Mouse (Mus musculus) lung, embryonic 14.5 days (tissue): ENCODE measurements around the gene Ankrd49. TPM values are rescaled to one million over a fixed set of nuclear protein-coding genes. Genes with fewer than 3 reads are reported as not detected.

ENCODE experiments used
- ATAC-seq: fragments of 200-750 bp; cut with Nextera tagmentation; 2 replicates; pipeline ENCODE4 v1.8.0; 2017; ENCODE audit warnings: mild to moderate bottlenecking, moderate TSS enrichment, moderate library complexity; ENCODE audit not compliant: insufficient read depth
- DNase-seq: peaks from one replicate; pipeline ENCODE4 v3.0.0-alpha.2; 2015
- H3K27ac ChIP-seq: fragments of 300-500 bp; sonication (generic); 2 replicates; pipeline ENCODE4 v1.5.1; 2014; ENCODE audit warnings: low read depth, mild to moderate bottlenecking, moderate library complexity
- H3K27me3 ChIP-seq: fragments of 300-500 bp; sonication (generic); 2 replicates; pipeline ENCODE4 v1.6.1; 2014; ENCODE audit warnings: low read length, control low read depth; ENCODE audit not compliant: insufficient read depth
- H3K36me3 ChIP-seq: fragments of 300-500 bp; sonication (generic); 2 replicates; pipeline ENCODE4 v1.6.1; 2014; ENCODE audit warnings: control low read depth; ENCODE audit not compliant: insufficient read depth
- H3K4me1 ChIP-seq: fragments of 300-500 bp; sonication (generic); 2 replicates; pipeline ENCODE4 v1.6.1; 2014; ENCODE audit warnings: antibody characterized with exemption, control low read depth; ENCODE audit not compliant: insufficient read depth
- H3K4me2 ChIP-seq: fragments of 300-500 bp; sonication (generic); 2 replicates; pipeline ENCODE4 v1.6.1; 2014; ENCODE audit warnings: mild to moderate bottlenecking
- H3K4me3 ChIP-seq: fragments of 300-500 bp; sonication (generic); 2 replicates; pipeline ENCODE4 v1.5.1; 2014; ENCODE audit warnings: low read depth, low read length
- H3K9ac ChIP-seq: fragments of 300-500 bp; sonication (generic); 2 replicates; pipeline ENCODE4 v1.6.1; 2014
- H3K9me3 ChIP-seq: fragments of 300-500 bp; sonication (generic); 2 replicates; pipeline ENCODE4 v1.6.1; 2016; ENCODE audit warnings: low read depth, low read length, control low read depth
- CTCF ChIP-seq: IDR thresholded peaks from 2 replicates; pipeline ENCODE4 v1.5.1; 2016; ENCODE audit warnings: antibody characterized with exemption, low read depth
- WGBS: fragments of 180-500 bp; shearing (Covaris S2); extraction: QIAGEN DNeasy Blood & Tissue Kit; methylation state at CpG from one replicate; pipeline ENCODE4 v1.1.7; 2014; 5-methylcytosine and 5-hydroxymethylcytosine counted together
- polyA plus RNA-seq: library from polyadenylated mRNA; unstranded; fragments of >200 nt; fragmentation: Nextera tagmentation; extraction: Ambion mirVana; gene quantifications from 2 replicates; pipeline ENCODE4 v1.2.1, GENCODE M21; 2014

Ankrd49 gene
- polyA plus RNA-seq, 1 experiment from 2014 or later = 46.8 TPM

DNA sequence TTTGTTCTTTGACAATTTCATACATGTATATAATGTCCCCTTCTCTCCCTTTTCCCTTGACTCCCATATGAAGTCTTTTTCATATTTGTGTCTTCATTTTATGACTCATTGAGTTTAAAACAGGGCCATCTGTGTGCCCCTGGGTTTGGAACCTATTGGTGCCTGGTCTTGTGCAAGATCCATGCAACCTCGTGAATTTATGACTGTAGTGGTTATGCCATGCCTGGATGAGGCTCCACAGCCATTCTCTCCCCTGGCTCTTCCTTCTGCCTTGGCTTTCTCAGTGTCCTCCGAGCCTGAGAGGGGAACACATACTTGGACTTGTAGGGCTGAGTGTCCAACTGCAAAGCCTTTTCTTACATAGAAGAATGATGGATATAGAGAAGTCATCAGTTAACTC is 21.1 kb upstream of the Ankrd49 start:
- no peak for DNase-seq
- Histone ChIP-seq H3K9me3 (no peaks in the 10 kb centered on the region), H3K36me3 (peaks cover 78% of the 10 kb centered on the region), H3K4me1 (no peaks in the 10 kb centered on the region), H3K27me3 (no peaks in the 10 kb centered on the region), H3K27ac (no peak overlapping the region), H3K4me3 (no peak overlapping the region), H3K9ac (no peak overlapping the region), H3K4me2 (no peak overlapping the region)
- ATAC-seq = no peak
- 88% methylated on average over 2 of the region's 2 CpGs for WGBS
- TF ChIP-seq CTCF = no peak

DNA sequence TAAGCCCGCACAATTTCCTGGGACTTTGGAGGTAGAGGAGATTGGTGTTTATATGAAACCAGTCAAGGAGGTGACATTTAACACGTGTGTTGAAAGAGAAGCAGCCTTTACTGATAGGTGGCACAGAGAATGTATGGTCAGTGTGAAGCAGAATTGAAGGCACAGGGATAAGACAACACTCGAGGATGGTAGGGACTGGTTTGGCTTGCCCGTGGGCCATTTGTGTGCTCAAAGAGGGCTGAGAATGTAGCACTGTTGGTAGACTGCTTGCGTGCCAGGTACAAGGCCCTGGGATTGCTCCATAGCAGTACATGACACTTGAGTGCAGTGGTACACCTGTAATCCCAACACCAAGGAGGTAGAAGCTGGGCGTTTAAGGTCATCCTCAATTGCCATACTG is 2.7 kb upstream of the Ankrd49 start:
- Histone ChIP-seq H3K9me3 (no peaks in the 10 kb centered on the region), H3K4me3 (no peak overlapping the region), H3K36me3 (peaks cover 57% of the 10 kb centered on the region), H3K27ac (no peak overlapping the region), H3K27me3 (no peaks in the 10 kb centered on the region), H3K4me2 (no peak overlapping the region), H3K4me1 (0 out of 2 replicates have a peak, but pooled peaks cover 8% of the 10 kb centered on the region), H3K9ac (no peak overlapping the region)
- no peak for DNase-seq
- TF ChIP-seq CTCF = no peak
- WGBS = 79% methylated on average over 6 of the region's 6 CpGs
- no peak for ATAC-seq

DNA sequence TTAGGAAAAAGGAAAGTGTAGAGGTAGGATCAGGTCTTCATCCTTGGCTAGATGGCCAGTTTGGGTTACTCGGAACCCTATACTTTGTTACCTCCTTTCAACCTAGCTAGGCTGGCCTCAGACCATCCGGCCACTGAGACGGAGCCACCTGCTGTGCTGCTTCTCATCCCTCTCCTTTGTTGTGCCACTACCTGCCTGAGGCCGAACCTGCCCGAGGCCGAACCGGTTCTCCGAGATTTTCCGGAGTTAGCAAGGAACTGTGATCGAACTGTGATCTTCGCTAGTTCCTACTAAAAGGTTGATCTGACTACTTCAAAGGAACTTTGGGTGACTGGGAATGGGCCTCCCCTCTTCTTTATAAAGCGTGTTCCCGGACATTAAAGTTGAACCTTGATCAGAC is 6.3 kb downstream of the Ankrd49 start:
- WGBS = 40% methylated on average over 13 of the region's 13 CpGs
- no peak for TF ChIP-seq CTCF
- no peak for ATAC-seq

DNA sequence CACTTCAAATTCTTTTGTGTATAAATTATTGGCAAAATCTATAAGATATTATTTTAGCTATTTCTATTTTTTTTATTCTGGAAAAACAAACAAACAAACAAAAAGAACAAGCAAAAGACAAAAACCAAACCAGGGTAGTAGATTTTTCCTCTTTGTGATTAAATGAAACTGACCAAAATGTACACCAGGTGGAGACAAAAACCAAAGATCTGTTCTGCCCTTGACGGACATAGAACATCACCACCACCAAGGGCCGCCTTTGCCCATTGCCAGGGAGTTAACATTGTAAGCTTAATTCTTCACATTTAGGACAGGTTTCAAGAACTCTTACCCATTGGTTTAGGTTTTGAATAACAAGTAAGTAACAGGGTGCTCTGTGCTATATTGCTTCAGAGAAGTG is 10.8 kb downstream of the Ankrd49 start:
- no peak overlapping the region for H3K9ac ChIP-seq
- H3K4me1 ChIP-seq = no peaks in the 10 kb centered on the region
- no peak for ATAC-seq
- peak; percentile 47 for DNase-seq
- WGBS = 36% methylated on average over 2 of the region's 2 CpGs
- TF ChIP-seq CTCF = peak; percentile 34; the same call in 1 of the 2 replicates
- H3K27ac ChIP-seq = no peak overlapping the region
- no peaks in the 10 kb centered on the region for H3K27me3 ChIP-seq
- H3K36me3 ChIP-seq = no peaks in the 10 kb centered on the region
- H3K4me2 ChIP-seq = no peak overlapping the region
- no peak overlapping the region for H3K4me3 ChIP-seq
- no peaks in the 10 kb centered on the region for H3K9me3 ChIP-seq

More for the DNA sequence above, 6.3 kb downstream of the Ankrd49 start:
- Histone ChIP-seq H3K4me1 (no peaks in the 10 kb centered on the region), H3K36me3 (peaks cover 30% of the 10 kb centered on the region), H3K4me3 (no peak overlapping the region), H3K4me2 (no peak overlapping the region), H3K9ac (no peak overlapping the region), H3K27me3 (no peaks in the 10 kb centered on the region), H3K27ac (no peak overlapping the region), H3K9me3 (no peaks in the 10 kb centered on the region)
- no peak for DNase-seq

DNA sequence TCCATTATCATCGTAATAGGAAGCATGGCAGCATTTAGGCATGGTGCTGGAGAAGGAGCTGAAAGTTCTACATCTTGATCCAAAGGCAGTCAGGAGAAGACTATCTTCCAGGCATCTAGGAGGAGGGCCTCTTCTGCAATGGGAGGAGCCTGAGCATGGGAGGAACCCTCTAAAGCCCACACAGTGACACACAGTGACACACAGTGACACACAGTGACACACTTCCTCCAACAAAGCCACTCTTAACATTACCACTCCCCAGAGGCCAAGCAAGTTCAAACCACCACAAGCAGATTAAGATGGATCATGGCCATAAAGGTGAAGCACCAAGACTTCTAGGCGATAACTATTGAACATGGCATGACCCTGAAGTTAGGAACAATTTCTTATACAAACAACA is 12.6 kb downstream of the Ankrd49 start:
- no peak overlapping the region for H3K4me2 ChIP-seq
- no peaks in the 10 kb centered on the region for H3K9me3 ChIP-seq
- TF ChIP-seq CTCF = no peak
- ATAC-seq = no peak
- no peaks in the 10 kb centered on the region for H3K36me3 ChIP-seq
- H3K9ac ChIP-seq = no peak overlapping the region
- DNase-seq = no peak
- no peaks in the 10 kb centered on the region for H3K27me3 ChIP-seq
- no peak overlapping the region for H3K4me3 ChIP-seq
- WGBS = 85% methylated on average over 2 of the region's 2 CpGs
- H3K27ac ChIP-seq = no peak overlapping the region
- H3K4me1 ChIP-seq = no peaks in the 10 kb centered on the region

DNA sequence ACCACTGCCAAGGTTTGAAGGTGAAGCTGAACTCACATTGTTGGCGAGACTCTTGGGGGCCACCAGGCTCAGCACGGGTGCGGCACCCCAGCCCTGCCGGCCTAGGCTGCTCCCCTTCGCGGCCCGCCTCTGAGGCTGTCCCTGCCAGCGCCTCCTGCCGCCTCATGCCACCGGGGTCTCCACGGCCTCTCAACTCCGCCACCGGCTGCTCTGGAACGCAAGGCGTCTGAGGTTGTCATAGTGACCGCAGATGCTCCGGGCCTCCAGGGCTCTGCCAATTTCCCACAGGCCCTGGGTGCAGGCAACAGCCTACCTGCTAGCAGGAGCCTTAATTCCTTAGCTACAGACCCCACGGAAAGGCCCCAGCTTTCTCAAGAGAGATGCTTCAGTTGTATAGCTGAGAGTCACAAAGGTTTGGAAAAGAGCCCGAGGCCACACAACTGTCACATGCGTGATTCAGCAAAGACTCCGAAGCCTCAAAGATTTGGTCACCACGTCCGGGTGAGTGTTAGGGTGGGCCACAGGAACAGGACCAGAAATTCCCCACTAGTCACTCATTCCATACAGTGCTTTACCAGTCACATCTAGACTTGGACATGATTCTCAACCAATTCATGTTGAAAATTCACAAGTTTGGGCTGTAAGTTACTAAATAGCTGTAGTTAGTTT is 13.7 kb downstream of the Ankrd49 start, which contains the start of gene 1700012B09Rik:
Gene 1700012B09Rik, minus strand, starts transcription at position 228 of the 669 bp plus-strand sequence.
- H3K9ac ChIP-seq = no peak within 1 kb of the TSS
- TF ChIP-seq CTCF = no peak

DNA sequence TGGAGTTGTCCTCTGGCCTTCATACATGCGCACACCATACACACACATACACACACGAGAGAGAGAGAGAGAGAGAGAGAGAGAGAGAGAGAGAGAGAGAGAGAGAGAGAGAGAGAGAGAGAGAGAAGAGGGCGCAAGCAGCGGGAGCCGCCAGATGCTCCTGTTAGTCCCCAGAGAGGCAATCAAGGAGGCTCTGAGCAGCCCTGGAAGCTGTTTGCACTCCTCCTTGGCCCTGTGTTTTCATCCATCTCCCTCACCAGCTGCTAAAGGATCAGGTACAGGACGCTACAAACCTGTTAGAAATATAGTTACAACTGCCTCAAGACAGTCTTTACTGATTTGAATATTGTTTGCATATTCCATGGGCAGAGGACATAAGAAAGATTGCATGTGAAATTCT is 14.8 kb downstream of the Ankrd49 start:
- Histone ChIP-seq H3K36me3 (no peaks in the 10 kb centered on the region), H3K4me3 (no peak overlapping the region), H3K9me3 (no peaks in the 10 kb centered on the region), H3K4me2 (no peak overlapping the region), H3K9ac (no peak overlapping the region), H3K27me3 (no peaks in the 10 kb centered on the region), H3K4me1 (no peaks in the 10 kb centered on the region), H3K27ac (no peak overlapping the region)
- no peak for DNase-seq
- TF ChIP-seq CTCF = no peak
- no peak for ATAC-seq
- WGBS = 51% methylated on average over 6 of the region's 6 CpGs

More for the DNA sequence above, 13.7 kb downstream of the Ankrd49 start, which contains the start of gene 1700012B09Rik:
- peak; percentile 69; the same call in 1 of the 2 replicates for ATAC-seq
- H3K36me3 ChIP-seq = no peaks in the 10 kb centered on the region
- WGBS = 19% methylated on average over 23 of the region's 23 CpGs
- peak within 1 kb of the TSS; percentile 35; the same call in 1 of the 2 replicates for H3K4me2 ChIP-seq
- no peaks in the 10 kb centered on the region for H3K9me3 ChIP-seq
- H3K4me1 ChIP-seq = no peaks in the 10 kb centered on the region
- no peak within 1 kb of the TSS for H3K27ac ChIP-seq
- H3K4me3 ChIP-seq = no peak within 1 kb of the TSS
- DNase-seq = peak; percentile 54
- no peaks in the 10 kb centered on the region for H3K27me3 ChIP-seq
